20 mouse cellular contexts compared by ENCODE assay signal in genomic region chr13:10131064-10131463, GRCm38 (mm10).
DNase-seq lines count a peak whose midpoint lies in the region.
"Had no signal": no experiment of that assay in that cellular context is flagged by ENCODE, and none has a peak within 500 bp of the region (broad histone marks: within the 10 kb centered on the region; RNA-seq: fewer than 3 reads in every experiment).

No protein-coding gene starts in this region.

- H3K4me3 ChIP-seq in limb, embryonic 10.5 days: no peak overlapping the region
- H3K4me3 ChIP-seq: embryonic facial prominence, embryonic 12.5 days; embryonic facial prominence, embryonic 15.5 days; heart, adult 2 months; hindbrain, embryonic 12.5 days; hindbrain, embryonic 15.5 days; intestine, embryonic 15.5 days had no signal

- WGBS in limb, embryonic 10.5 days: 27% methylated on average over 2 of the region's 2 CpGs

- H3K36me3 ChIP-seq in limb, embryonic 10.5 days: no peaks in the 10 kb centered on the region
- H3K36me3 ChIP-seq: embryonic facial prominence, embryonic 12.5 days; embryonic facial prominence, embryonic 15.5 days; hindbrain, embryonic 12.5 days; hindbrain, embryonic 15.5 days; intestine, embryonic 15.5 days had no signal

- H3K27ac ChIP-seq in limb, embryonic 10.5 days: no peak overlapping the region
- H3K27ac ChIP-seq: embryonic facial prominence, embryonic 12.5 days; embryonic facial prominence, embryonic 15.5 days; heart, adult 2 months; hindbrain, embryonic 12.5 days; hindbrain, embryonic 15.5 days; intestine, embryonic 15.5 days had no signal

- DNase-seq in embryo, embryonic 10 days (ENCODE audit: low spot score): peak; percentile 21
- no peak for DNase-seq in embryo, embryonic 9.5 days (ENCODE audit: extremely low spot score)
- DNase-seq in embryo, embryonic 11.5 days (ENCODE audit: low read depth, low spot score): peak; percentile 11
- peak; percentile 36 for DNase-seq in limb, embryonic 10.5 days (ENCODE audit: low spot score)
- DNase-seq in spleen, postnatal 14 days (ENCODE audit: low spot score in 2 of 2): no peak
- no peak for DNase-seq in T-cell, adult 2 months (ENCODE audit: low spot score)
- DNase-seq in retina, embryonic 14.5 days (ENCODE audit: low spot score): no peak
- DNase-seq: adrenal gland, postnatal 10 days; adrenal gland, postnatal 36 days; cerebellum, adult 18-20 months; cerebellum, adult 9-10 months; cerebellum, postnatal 14 days; forebrain, postnatal 0 days; gastrocnemius, postnatal 25 days; heart, adult 2 months had no signal

- H3K4me1 ChIP-seq in limb, embryonic 10.5 days: peaks cover 3% of the 10 kb centered on the region; the same call in 1 of the 2 replicates
- H3K4me1 ChIP-seq: embryonic facial prominence, embryonic 12.5 days; embryonic facial prominence, embryonic 15.5 days; hindbrain, embryonic 12.5 days; hindbrain, embryonic 15.5 days; intestine, embryonic 15.5 days had no signal

- no peaks in the 10 kb centered on the region for H3K27me3 ChIP-seq in limb, embryonic 10.5 days (ENCODE audit: low read depth, poor library complexity, severe bottlenecking)
- H3K27me3 ChIP-seq: embryonic facial prominence, embryonic 12.5 days; embryonic facial prominence, embryonic 15.5 days; hindbrain, embryonic 12.5 days; hindbrain, embryonic 15.5 days; intestine, embryonic 15.5 days had no signal

- no peaks in the 10 kb centered on the region for H3K9me3 ChIP-seq in limb, embryonic 10.5 days (replicated peaks)
- H3K9me3 ChIP-seq: embryonic facial prominence, embryonic 12.5 days; embryonic facial prominence, embryonic 15.5 days; hindbrain, embryonic 12.5 days; hindbrain, embryonic 15.5 days; intestine, embryonic 15.5 days had no signal

Comparison
In these comparisons a context has a peak if more than half of its experiments do, and no peak if none do; other contexts are left out.
1. DNase-seq: peak in embryo, embryonic 10 days (single experiment), embryo, embryonic 11.5 days (single experiment) and limb, embryonic 10.5 days (single experiment); none in embryo, embryonic 9.5 days (single experiment), spleen, postnatal 14 days (0 of 2), T-cell, adult 2 months (single experiment) and retina, embryonic 14.5 days (single experiment).